Mouse (Mus musculus) forebrain, postnatal 0 days (tissue): ENCODE measurements around the gene Gabrg1. TPM values are rescaled to one million over a fixed set of nuclear protein-coding genes. Genes with fewer than 3 reads are reported as not detected.
A peak's percentile ranks its signal among the peaks of the same experiment; 100 is the strongest.

Source experiments
- ATAC-seq: fragments of 200-750 bp; cut with Nextera tagmentation; 2 replicates; pipeline ENCODE4 v1.8.0; 2017; ENCODE audit warnings: mild to moderate bottlenecking, moderate library complexity
- DNase-seq: peaks from one replicate; pipeline ENCODE4 v3.0.0-alpha.2; 2015
- H3K27ac ChIP-seq: fragments of 300-500 bp; sonication (generic); 2 replicates; pipeline ENCODE4 v1.5.1; 2014; ENCODE audit warnings: low read depth, mild to moderate bottlenecking, antibody characterized with exemption, low read length, moderate library complexity, mixed read lengths
- H3K27me3 ChIP-seq: fragments of 300-500 bp; sonication (generic); 2 replicates; pipeline ENCODE4 v1.6.1; 2014; ENCODE audit warnings: mild to moderate bottlenecking, low read length, mixed read lengths; ENCODE audit not compliant: insufficient read depth
- H3K36me3 ChIP-seq: fragments of 300-500 bp; sonication (generic); 2 replicates; pipeline ENCODE4 v1.6.1; 2014; ENCODE audit warnings: mild to moderate bottlenecking, moderate library complexity; ENCODE audit not compliant: insufficient read depth
- H3K4me1 ChIP-seq: fragments of 300-500 bp; sonication (generic); 2 replicates; pipeline ENCODE4 v1.6.1; 2014; ENCODE audit warnings: antibody characterized with exemption; ENCODE audit not compliant: insufficient read depth
- H3K4me2 ChIP-seq: fragments of 300-500 bp; sonication (generic); 2 replicates; pipeline ENCODE4 v1.6.1; 2014; ENCODE audit warnings: low read depth, mild to moderate bottlenecking, moderate library complexity
- H3K4me3 ChIP-seq: fragments of 300-500 bp; sonication (generic); 2 replicates; pipeline ENCODE4 v1.5.1; 2014; ENCODE audit warnings: low read depth, low read length, mixed read lengths
- H3K9ac ChIP-seq: fragments of 300-500 bp; sonication (generic); 2 replicates; pipeline ENCODE4 v1.6.1; 2014; ENCODE audit warnings: mild to moderate bottlenecking
- H3K9me3 ChIP-seq: fragments of 300-500 bp; sonication (generic); 2 replicates; pipeline ENCODE4 v1.6.1; 2016; ENCODE audit warnings: low read length
- CTCF ChIP-seq: sonication (generic); IDR thresholded peaks from 2 replicates; pipeline ENCODE4 v1.5.1; 2016; ENCODE audit warnings: antibody characterized with exemption, control low read depth, low read depth
- WGBS: fragments of 180-500 bp; shearing (Covaris S2); extraction: QIAGEN DNeasy Blood & Tissue Kit; methylation state at CpG from one replicate; pipeline ENCODE4 v1.1.7; 2014; 5-methylcytosine and 5-hydroxymethylcytosine counted together
- polyA plus RNA-seq: library from polyadenylated mRNA; unstranded; fragments of >200 nt; fragmentation: Nextera tagmentation; extraction: Ambion mirVana; gene quantifications from 2 replicates; pipeline ENCODE4 v1.2.1, GENCODE M21; 2015
- total RNA-seq: library from RNA; depleted of rRNA; stranded (reverse); fragments of >200 nt; gene quantifications from 2 replicates; pipeline ENCODE4 v1.2.3, GENCODE M21; 2014; rRNA removed

The Gabrg1 gene
- total RNA-seq = 38.9 and 40.7 TPM in 2 replicates
- polyA plus RNA-seq = 14.6 and 26.1 TPM in 2 replicates

- no peaks in the 10 kb centered on the region for H3K27me3 ChIP-seq
- no peaks in the 10 kb centered on the region for H3K36me3 ChIP-seq
- H3K9ac ChIP-seq = peak within 1 kb of the TSS; percentile 43
- H3K4me3 ChIP-seq = peak within 1 kb of the TSS; percentile 52
- no peaks in the 10 kb centered on the region for H3K4me1 ChIP-seq
- no peak for TF ChIP-seq CTCF
- H3K4me2 ChIP-seq = peak within 1 kb of the TSS; percentile 80
- peak within 1 kb of the TSS; percentile 79 for H3K27ac ChIP-seq
- no peaks in the 10 kb centered on the region for H3K9me3 ChIP-seq
- 2% methylated on average over 19 of the region's 19 CpGs for WGBS
- DNase-seq (peak; percentile 86), ATAC-seq (peak; percentile 93)
These were observed at the start of gene Gabrg1 for GRCm38 (mm10) chr5:70842192-70843095. Gene Gabrg1, minus strand, starts transcription at chr5:70842617.

DNA sequence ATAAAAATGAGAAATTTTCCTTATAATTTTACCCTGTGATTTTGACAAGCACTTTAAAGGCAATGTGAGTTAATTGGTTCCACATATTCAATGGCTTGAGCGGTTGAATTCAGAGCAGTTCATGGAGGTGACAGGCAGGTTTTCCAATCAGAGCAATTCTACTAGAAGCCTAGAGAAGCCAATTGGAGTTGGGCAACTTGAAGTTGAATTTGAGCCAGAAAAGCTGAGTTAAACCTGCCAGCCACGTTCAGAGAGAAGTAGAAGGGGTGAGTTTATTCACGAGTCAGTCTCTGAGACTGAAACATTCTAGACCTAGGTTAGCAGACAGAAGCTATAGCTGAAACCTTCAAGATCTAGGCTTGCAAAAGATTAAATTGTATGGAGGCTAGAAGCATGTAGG, 41.6 kb upstream of the Gabrg1 start:
- no peak for ATAC-seq
- H3K36me3 ChIP-seq = no peaks in the 10 kb centered on the region
- no peaks in the 10 kb centered on the region for H3K4me1 ChIP-seq
- H3K4me3 ChIP-seq = no peak overlapping the region
- no peak for TF ChIP-seq CTCF
- WGBS = 79% methylated on average over 3 of the region's 3 CpGs
- no peaks in the 10 kb centered on the region for H3K27me3 ChIP-seq
- H3K4me2 ChIP-seq = no peak overlapping the region
- no peak for DNase-seq
- no peak overlapping the region for H3K9ac ChIP-seq
- H3K27ac ChIP-seq = no peak overlapping the region
- no peaks in the 10 kb centered on the region for H3K9me3 ChIP-seq

- H3K4me3 ChIP-seq = no peak overlapping the region
- H3K36me3 ChIP-seq = no peaks in the 10 kb centered on the region
- H3K9ac ChIP-seq = no peak overlapping the region
- no peaks in the 10 kb centered on the region for H3K9me3 ChIP-seq
- H3K4me1 ChIP-seq = no peaks in the 10 kb centered on the region
- WGBS = 65% methylated on average over 1 of the region's 1 CpGs
- no peak for TF ChIP-seq CTCF
- no peak overlapping the region for H3K4me2 ChIP-seq
- no peak overlapping the region for H3K27ac ChIP-seq
- DNase-seq (no peak), ATAC-seq (no peak)
- H3K27me3 ChIP-seq = no peaks in the 10 kb centered on the region
These were observed 27.7 kb upstream of the Gabrg1 start for GRCm38 (mm10) chr5:70870081-70870480.

DNA sequence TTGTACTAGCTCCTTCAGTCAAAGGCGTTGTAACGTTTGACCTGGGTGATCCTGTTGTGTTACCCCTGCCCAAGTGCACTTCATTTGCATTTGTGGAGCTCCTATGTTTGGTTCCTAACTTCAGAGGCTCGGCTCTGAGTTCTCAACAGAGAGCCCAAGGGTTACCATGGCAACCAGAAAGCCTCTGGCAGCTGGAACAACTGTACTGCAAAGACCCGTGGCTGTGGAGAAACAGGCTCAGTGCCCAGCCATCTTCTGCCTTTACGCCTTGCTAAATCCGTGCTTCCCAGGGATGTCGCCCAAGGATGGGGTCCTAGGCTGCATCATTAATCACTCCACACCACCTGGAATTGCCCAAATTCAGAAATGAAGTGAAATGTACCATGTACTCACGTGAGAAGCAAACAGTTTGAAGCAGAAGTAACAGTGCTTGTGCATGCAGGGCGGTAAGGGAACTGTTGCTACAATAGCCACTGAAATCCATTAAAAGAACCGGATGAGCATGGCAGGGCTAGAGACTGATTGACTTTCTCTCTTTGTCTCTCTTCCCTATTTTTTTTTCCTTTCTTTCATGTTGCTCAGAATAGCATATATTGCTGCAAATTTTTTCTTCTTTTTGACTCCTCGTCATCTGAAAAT, 798 bp upstream of the Gabrg1 start:
- 4% methylated on average over 11 of the region's 11 CpGs for WGBS
- ATAC-seq (peak; percentile 91), DNase-seq (peak; percentile 89)
- Histone ChIP-seq H3K36me3 (no peaks in the 10 kb centered on the region), H3K9me3 (no peaks in the 10 kb centered on the region), H3K9ac (peak overlapping the region; percentile 43), H3K4me1 (no peaks in the 10 kb centered on the region), H3K27ac (peak overlapping the region; percentile 79), H3K4me3 (peak overlapping the region; percentile 52), H3K4me2 (peak overlapping the region; percentile 80), H3K27me3 (no peaks in the 10 kb centered on the region)
- TF ChIP-seq CTCF = 0 out of 2 replicates have a peak, but pooled peaks have one; percentile 3

- Histone ChIP-seq H3K9ac (no peak overlapping the region), H3K4me3 (no peak overlapping the region), H3K9me3 (no peaks in the 10 kb centered on the region), H3K4me2 (no peak overlapping the region), H3K4me1 (no peaks in the 10 kb centered on the region), H3K27me3 (no peaks in the 10 kb centered on the region), H3K36me3 (no peaks in the 10 kb centered on the region), H3K27ac (no peak overlapping the region)
- TF ChIP-seq CTCF = no peak
- DNase-seq = no peak
- 85% methylated on average over 2 of the region's 2 CpGs for WGBS
- ATAC-seq = no peak
These were observed 23.7 kb downstream of the Gabrg1 start for GRCm38 (mm10) chr5:70818681-70819080.

DNA sequence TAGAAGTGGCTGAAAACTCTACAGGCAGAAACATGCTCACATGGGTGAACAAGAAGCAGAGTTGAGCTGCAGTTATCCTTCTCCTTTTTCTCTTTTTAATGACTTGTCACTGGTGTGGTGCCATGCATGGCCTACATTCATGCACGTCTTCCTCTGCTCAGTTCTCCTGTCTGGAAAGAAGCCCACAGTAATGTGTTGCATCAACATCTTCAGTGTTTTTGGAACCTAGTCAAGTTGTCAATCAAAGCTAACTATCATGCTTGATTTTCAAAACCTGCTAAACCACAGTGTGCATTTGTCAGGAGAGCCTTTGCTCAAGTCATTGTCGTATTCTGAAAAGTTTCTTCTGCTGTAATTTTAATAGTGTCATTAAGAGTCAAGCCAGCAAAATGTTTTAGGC, 106.3 kb downstream of the Gabrg1 start:
- no peak for TF ChIP-seq CTCF
- Histone ChIP-seq H3K27ac (no peak overlapping the region), H3K4me2 (no peak overlapping the region), H3K36me3 (no peaks in the 10 kb centered on the region), H3K9me3 (no peaks in the 10 kb centered on the region), H3K9ac (no peak overlapping the region), H3K4me3 (no peak overlapping the region), H3K27me3 (no peaks in the 10 kb centered on the region), H3K4me1 (no peaks in the 10 kb centered on the region)
- WGBS = 56% methylated on average over 2 of the region's 2 CpGs
- DNase-seq (no peak), ATAC-seq (no peak)

- Histone ChIP-seq H3K4me3 (no peak overlapping the region), H3K27me3 (no peaks in the 10 kb centered on the region), H3K4me1 (no peaks in the 10 kb centered on the region), H3K27ac (no peak overlapping the region), H3K9ac (no peak overlapping the region), H3K4me2 (no peak overlapping the region), H3K36me3 (no peaks in the 10 kb centered on the region), H3K9me3 (no peaks in the 10 kb centered on the region)
- DNase-seq = no peak
- no peak for ATAC-seq
- no peak for TF ChIP-seq CTCF
These were observed 138.1 kb downstream of the Gabrg1 start for GRCm38 (mm10) chr5:70704361-70704760.
